Mouse (Mus musculus): ENCODE data around the gene Nyap1. TPM values are rescaled to one million over a fixed set of nuclear protein-coding genes. Genes with fewer than 3 reads are reported as not detected.
A peak's percentile ranks its signal among the peaks of the same experiment; 100 is the strongest.

The Nyap1 gene
- polyA plus RNA-seq, 1 experiment from 2014 or later = 1.5 TPM

- no peak for ATAC-seq (ENCODE audit: low read depth)
- Histone ChIP-seq H3K27me3 (replicated peaks; ENCODE audit: control insufficient read depth, insufficient read depth, low read length) (no peaks in the 10 kb centered on the region), H3K9ac (ENCODE audit: low read depth, low read length) (no peak overlapping the region), H3K27ac (replicated peaks; ENCODE audit: low read depth, low read length) (no peak overlapping the region), H3K9me3 (ENCODE audit: control insufficient read depth, low read length) (no peaks in the 10 kb centered on the region), H3K4me1 (ENCODE audit: control insufficient read depth, insufficient read depth, low read length) (peaks cover 17% of the 10 kb centered on the region), H3K36me3 (ENCODE audit: control insufficient read depth, insufficient read depth, low read length) (peaks cover 4% of the 10 kb centered on the region), H3K4me2 (ENCODE audit: low read depth, low read length) (no peak overlapping the region), H3K4me3 (ENCODE audit: low read depth, low read length) (no peak overlapping the region)
- WGBS = 87% methylated on average over 6 of the region's 6 CpGs
- no peak for DNase-seq (ENCODE audit: low spot score)
Observed at GRCm38 (mm10) chr5:137742836-137743235, 1.4 kb upstream of the Nyap1 start.

DNA sequence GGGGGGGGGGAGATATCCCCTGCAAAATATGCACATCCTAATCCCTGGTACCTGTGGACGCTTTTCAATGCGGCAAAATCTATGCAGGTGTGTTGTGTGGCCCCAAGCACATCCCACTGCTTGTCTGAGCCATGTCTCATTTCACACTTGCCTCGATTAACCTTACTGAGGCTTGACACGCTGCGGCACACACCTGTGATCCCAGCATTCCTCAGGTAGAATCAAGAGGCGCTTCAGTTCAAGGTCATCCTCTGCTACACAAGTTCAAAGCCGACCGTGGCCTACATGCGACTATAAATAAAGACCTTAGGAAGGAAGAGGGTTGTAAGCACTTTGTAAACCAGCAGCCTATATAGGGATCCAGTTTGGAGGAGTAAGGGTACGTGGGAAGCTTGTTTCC is 641 bp upstream of the Nyap1 start:
- Histone ChIP-seq H3K27me3 (replicated peaks; ENCODE audit: control insufficient read depth, insufficient read depth, low read length) (no peaks in the 10 kb centered on the region), H3K9ac (ENCODE audit: low read depth, low read length) (peak overlapping the region; percentile 74; the same call in 1 of the 2 replicates), H3K27ac (replicated peaks; ENCODE audit: low read depth, low read length) (no peak overlapping the region), H3K4me2 (ENCODE audit: low read depth, low read length) (peak overlapping the region; percentile 95), H3K36me3 (ENCODE audit: control insufficient read depth, insufficient read depth, low read length) (peaks cover 12% of the 10 kb centered on the region), H3K4me3 (ENCODE audit: low read depth, low read length) (peak overlapping the region; percentile 71), H3K9me3 (ENCODE audit: control insufficient read depth, low read length) (no peaks in the 10 kb centered on the region), H3K4me1 (ENCODE audit: control insufficient read depth, insufficient read depth, low read length) (peaks cover 13% of the 10 kb centered on the region)
- 56% methylated on average over 10 of the region's 10 CpGs for WGBS
- ATAC-seq (ENCODE audit: low read depth) (no peak), DNase-seq (ENCODE audit: low spot score) (no peak)

- no peak; the same call in 1 of the 2 replicates for ATAC-seq (ENCODE audit: low read depth)
- DNase-seq (ENCODE audit: low spot score) = no peak
- Histone ChIP-seq H3K9ac (ENCODE audit: low read depth, low read length) (peak overlapping the region; percentile 74), H3K27me3 (replicated peaks; ENCODE audit: control insufficient read depth, insufficient read depth, low read length) (no peaks in the 10 kb centered on the region), H3K36me3 (ENCODE audit: control insufficient read depth, insufficient read depth, low read length) (peaks cover 23% of the 10 kb centered on the region), H3K4me2 (ENCODE audit: low read depth, low read length) (peak overlapping the region; percentile 95), H3K4me1 (ENCODE audit: control insufficient read depth, insufficient read depth, low read length) (peaks cover 12% of the 10 kb centered on the region), H3K4me3 (ENCODE audit: low read depth, low read length) (peak overlapping the region; percentile 71), H3K27ac (replicated peaks; ENCODE audit: low read depth, low read length) (peak overlapping the region; percentile 55), H3K9me3 (ENCODE audit: control insufficient read depth, low read length) (no peaks in the 10 kb centered on the region)
- 4% methylated on average over 11 of the region's 11 CpGs for WGBS
Observed at GRCm38 (mm10) chr5:137740506-137740905, 901 bp downstream of the Nyap1 start.

GRCm38 (mm10) chr5:137739471-137739870 is 1.9 kb downstream of the Nyap1 start:
- no peak overlapping the region for H3K27ac ChIP-seq (replicated peaks; ENCODE audit: low read depth, low read length)
- H3K4me2 ChIP-seq (ENCODE audit: low read depth, low read length) = peak overlapping the region; percentile 95

GRCm38 (mm10) chr5:137738516-137738915 is 2.9 kb downstream of the Nyap1 start:
- H3K4me2 ChIP-seq (ENCODE audit: low read depth, low read length) = no peak overlapping the region
- H3K4me1 ChIP-seq (ENCODE audit: control insufficient read depth, insufficient read depth, low read length) = peaks cover 5% of the 10 kb centered on the region; the same call in 1 of the 2 replicates
- H3K27me3 ChIP-seq (replicated peaks; ENCODE audit: control insufficient read depth, insufficient read depth, low read length) = no peaks in the 10 kb centered on the region
- DNase-seq (ENCODE audit: low spot score) = no peak
- no peak overlapping the region for H3K4me3 ChIP-seq (ENCODE audit: low read depth, low read length)
- no peaks in the 10 kb centered on the region for H3K9me3 ChIP-seq (ENCODE audit: control insufficient read depth, low read length)
- 42% methylated on average over 4 of the region's 5 CpGs for WGBS
- H3K9ac ChIP-seq (ENCODE audit: low read depth, low read length) = 0 out of 2 replicates have a peak overlapping the region, but pooled peaks have one; percentile 6
- ATAC-seq (ENCODE audit: low read depth) = no peak
- H3K36me3 ChIP-seq (ENCODE audit: control insufficient read depth, insufficient read depth, low read length) = peaks cover 39% of the 10 kb centered on the region
- no peak overlapping the region for H3K27ac ChIP-seq (replicated peaks; ENCODE audit: low read depth, low read length)

More at GRCm38 (mm10) chr5:137739471-137739870, 1.9 kb downstream of the Nyap1 start:
- Histone ChIP-seq H3K36me3 (ENCODE audit: control insufficient read depth, insufficient read depth, low read length) (peaks cover 32% of the 10 kb centered on the region), H3K9ac (ENCODE audit: low read depth, low read length) (peak overlapping the region; percentile 28; the same call in 1 of the 2 replicates), H3K4me3 (ENCODE audit: low read depth, low read length) (peak overlapping the region; percentile 71; the same call in 1 of the 2 replicates), H3K27me3 (replicated peaks; ENCODE audit: control insufficient read depth, insufficient read depth, low read length) (no peaks in the 10 kb centered on the region), H3K4me1 (ENCODE audit: control insufficient read depth, insufficient read depth, low read length) (peaks cover 5% of the 10 kb centered on the region; the same call in 1 of the 2 replicates), H3K9me3 (ENCODE audit: control insufficient read depth, low read length) (no peaks in the 10 kb centered on the region)
- WGBS = 63% methylated on average over 9 of the region's 9 CpGs
- ATAC-seq (ENCODE audit: low read depth) = no peak
- no peak for DNase-seq (ENCODE audit: low spot score)

GRCm38 (mm10) chr5:137737400-137737940 is 3.9 kb downstream of the Nyap1 start:
- no peak overlapping the region for H3K4me2 ChIP-seq (ENCODE audit: low read depth, low read length)
- peaks cover 48% of the 10 kb centered on the region for H3K36me3 ChIP-seq (ENCODE audit: control insufficient read depth, insufficient read depth, low read length)
- DNase-seq (ENCODE audit: low spot score) = no peak
- H3K27ac ChIP-seq (replicated peaks; ENCODE audit: low read depth, low read length) = no peak overlapping the region
- ATAC-seq (ENCODE audit: low read depth) = no peak
- H3K9ac ChIP-seq (ENCODE audit: low read depth, low read length) = no peak overlapping the region
- H3K4me1 ChIP-seq (ENCODE audit: control insufficient read depth, insufficient read depth, low read length) = peaks cover 5% of the 10 kb centered on the region; the same call in 1 of the 2 replicates
- no peaks in the 10 kb centered on the region for H3K9me3 ChIP-seq (ENCODE audit: control insufficient read depth, low read length)
- H3K4me3 ChIP-seq (ENCODE audit: low read depth, low read length) = no peak overlapping the region
- WGBS = 90% methylated on average over 6 of the region's 6 CpGs
- no peaks in the 10 kb centered on the region for H3K27me3 ChIP-seq (replicated peaks; ENCODE audit: control insufficient read depth, insufficient read depth, low read length)

DNA sequence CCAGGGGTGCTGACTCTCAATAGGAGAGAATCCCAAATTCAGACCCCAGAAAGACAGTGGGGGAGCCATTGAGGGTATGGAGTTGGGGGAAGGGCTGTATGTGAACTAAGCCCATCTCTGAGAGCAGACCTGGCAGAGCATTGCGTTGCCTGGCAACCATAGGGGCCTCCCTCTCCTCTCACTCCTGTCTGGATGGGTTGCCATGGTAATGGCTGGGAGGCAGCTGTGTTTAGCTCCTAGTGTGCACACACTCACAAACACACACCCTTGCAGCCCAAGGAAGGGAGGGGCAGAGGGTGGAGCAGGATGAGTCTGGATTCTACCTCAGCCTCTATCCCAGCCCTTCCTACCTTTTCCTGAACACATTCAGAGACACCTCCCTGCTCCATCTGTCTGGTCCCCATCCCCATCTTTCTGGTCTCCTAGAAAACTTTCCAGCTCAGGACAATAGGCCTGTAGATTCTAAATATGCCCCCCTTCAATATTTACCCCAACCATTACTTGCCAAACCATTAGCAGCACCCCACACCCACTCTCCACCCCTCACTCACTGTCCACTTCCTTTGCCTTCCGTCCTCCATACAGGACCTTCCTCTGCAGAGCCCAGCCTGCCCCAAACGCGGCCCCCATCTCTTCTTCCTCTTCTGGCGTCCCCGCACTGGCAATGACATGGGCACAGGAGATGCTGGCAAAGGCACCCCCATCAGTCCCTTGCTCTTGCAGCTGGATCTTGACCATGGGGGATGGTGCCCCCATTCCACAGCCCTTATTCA is 6.9 kb downstream of the Nyap1 start:
- no peak overlapping the region for H3K4me2 ChIP-seq (ENCODE audit: low read depth, low read length)
- no peaks in the 10 kb centered on the region for H3K27me3 ChIP-seq (replicated peaks; ENCODE audit: control insufficient read depth, insufficient read depth, low read length)
- DNase-seq (ENCODE audit: low spot score) (peak; percentile 90), ATAC-seq (ENCODE audit: low read depth) (peak; percentile 91)
- 0 out of 2 replicates have a peak overlapping the region, but pooled peaks have one; percentile 10 for H3K9ac ChIP-seq (ENCODE audit: low read depth, low read length)
- no peaks in the 10 kb centered on the region for H3K4me1 ChIP-seq (ENCODE audit: control insufficient read depth, insufficient read depth, low read length)
- H3K4me3 ChIP-seq (ENCODE audit: low read depth, low read length) = no peak overlapping the region
- WGBS = 72% methylated on average over 6 of the region's 6 CpGs
- H3K9me3 ChIP-seq (ENCODE audit: control insufficient read depth, low read length) = no peaks in the 10 kb centered on the region
- no peak overlapping the region; the same call in 1 of the 2 replicates for H3K27ac ChIP-seq (replicated peaks; ENCODE audit: low read depth, low read length)
- peaks cover 56% of the 10 kb centered on the region for H3K36me3 ChIP-seq (ENCODE audit: control insufficient read depth, insufficient read depth, low read length)

DNA sequence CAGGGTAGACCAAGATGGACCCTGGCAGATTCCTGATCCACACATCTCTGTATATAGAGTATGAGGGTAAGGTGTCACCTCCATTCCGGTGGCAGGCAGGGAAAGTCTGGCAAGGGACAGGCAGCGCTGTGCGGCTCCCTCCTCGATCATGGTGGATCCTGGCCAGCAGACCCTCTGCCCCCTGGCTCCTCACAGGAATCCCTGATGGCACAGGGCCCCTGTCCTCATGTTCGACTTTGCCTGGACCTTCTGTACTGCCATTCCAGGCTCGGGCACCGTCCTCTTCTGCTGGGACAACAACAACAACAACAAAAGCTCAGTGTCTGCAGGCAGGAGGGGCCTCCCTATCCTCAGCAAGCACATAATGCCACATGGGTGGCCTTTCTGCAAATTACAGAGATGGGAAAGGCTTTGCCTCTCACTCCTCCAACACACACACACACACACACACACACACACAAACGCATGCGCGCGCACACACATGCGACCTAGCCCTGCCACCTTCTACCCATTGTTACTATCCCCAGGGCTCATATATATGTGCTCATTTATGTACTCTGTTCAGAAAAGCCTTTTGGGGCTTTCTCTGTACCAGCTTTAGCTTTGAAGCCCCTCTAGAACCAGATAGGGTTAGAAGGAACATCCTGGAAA is 7.6 kb downstream of the Nyap1 start:
- Histone ChIP-seq H3K4me2 (ENCODE audit: low read depth, low read length) (no peak overlapping the region), H3K36me3 (ENCODE audit: control insufficient read depth, insufficient read depth, low read length) (peaks cover 56% of the 10 kb centered on the region), H3K4me3 (ENCODE audit: low read depth, low read length) (no peak overlapping the region), H3K9me3 (ENCODE audit: control insufficient read depth, low read length) (no peaks in the 10 kb centered on the region), H3K9ac (ENCODE audit: low read depth, low read length) (no peak overlapping the region), H3K27ac (replicated peaks; ENCODE audit: low read depth, low read length) (no peak overlapping the region), H3K4me1 (ENCODE audit: control insufficient read depth, insufficient read depth, low read length) (no peaks in the 10 kb centered on the region), H3K27me3 (replicated peaks; ENCODE audit: control insufficient read depth, insufficient read depth, low read length) (no peaks in the 10 kb centered on the region)
- DNase-seq (ENCODE audit: low spot score) (no peak), ATAC-seq (ENCODE audit: low read depth) (peak; percentile 13; the same call in 1 of the 2 replicates)
- WGBS = 80% methylated on average over 12 of the region's 12 CpGs

Data from embryonic facial prominence, embryonic 14.5 days (tissue).